Mouse (Mus musculus) CH12.LX (cell line): ENCODE data around the gene Fance.

Source experiments
- MAFK ChIP-seq: IDR thresholded peaks from 2 replicates; pipeline ENCODE4 v1.6.1; 2011; ENCODE audit warnings: low read length, improper control_type of control experiment; ENCODE audit not compliant: insufficient replicate concordance
- MEF2A ChIP-seq: IDR thresholded peaks from 2 replicates; pipeline ENCODE4 v1.6.1; 2014; ENCODE audit warnings: low read depth, mild to moderate bottlenecking, inconsistent platforms, low read length, improper control_type of control experiment, borderline replicate concordance
- POLR2A ChIP-seq: IDR thresholded peaks from 2 replicates; pipeline ENCODE4 v1.6.1; 2011; ENCODE audit warnings: low read depth, mild to moderate bottlenecking, improper control_type of control experiment, low read length
- USF1 ChIP-seq: IDR thresholded peaks from 2 replicates; pipeline ENCODE4 v1.6.1; 2014; ENCODE audit warnings: low read depth, mild to moderate bottlenecking, inconsistent platforms, low read length, improper control_type of control experiment

DNA sequence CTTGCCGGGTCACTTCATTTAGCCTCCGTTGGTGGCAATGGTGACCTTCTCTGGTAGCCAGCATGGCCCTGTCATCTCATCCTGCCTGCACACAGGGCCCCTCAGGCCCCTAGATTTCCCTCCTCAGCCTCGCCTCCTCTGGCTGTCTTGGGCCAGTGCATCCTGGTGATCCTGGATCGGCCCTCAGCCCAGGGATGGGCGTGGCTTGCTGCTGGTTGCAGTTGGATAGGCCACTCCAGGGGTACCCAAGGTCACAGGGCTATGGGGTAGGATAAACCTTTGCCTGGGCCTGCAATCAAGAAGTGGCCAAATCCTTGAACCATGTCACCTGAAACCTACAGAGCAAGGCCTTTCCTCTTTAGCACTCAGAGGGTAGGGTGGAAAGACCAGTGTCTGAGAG, 26.4 kb upstream of the Fance start:
- no peak for TF ChIP-seq POLR2A
- TF ChIP-seq MEF2A, result no peak
- TF ChIP-seq USF1, result no peak
- TF ChIP-seq MAFK, result no peak
